Mouse (Mus musculus) urinary bladder, postnatal 0 days (tissue): ENCODE measurements around the gene Ubxn10. TPM values are rescaled to one million over a fixed set of nuclear protein-coding genes. Genes with fewer than 3 reads are reported as not detected.

Experiments used
- polyA plus RNA-seq: library from polyadenylated mRNA; unstranded; fragments of >200 nt; fragmentation: Nextera tagmentation; extraction: Ambion mirVana; gene quantifications from 2 replicates; pipeline ENCODE4 v1.2.1, GENCODE M21; 2015

Gene Ubxn10
- polyA plus RNA-seq, result 0.16 and 0.19 TPM in 2 replicates

GRCm38 (mm10) chr4:138737031-138737430, at the start of gene Ubxn10:
Gene Ubxn10 (minus strand): TSS chr4:138737167.

GRCm38 (mm10) chr4:138775435-138775834, 38.5 kb upstream of the Ubxn10 start, which contains the start of gene Pla2g2d:
Gene Pla2g2d (plus strand): TSS chr4:138775735.

GRCm38 (mm10) chr4:138757416-138757815, 20.4 kb upstream of the Ubxn10 start, which contains the start of gene Pla2g2f:
Gene Pla2g2f (minus strand): TSS chr4:138757626.

GRCm38 (mm10) chr4:138724354-138725126, 12.4 kb downstream of the Ubxn10 start, which contains the start of gene Pla2g2c:
Gene Pla2g2c (plus strand): TSS chr4:138724792.

Other genes with a start within 250 kb of the Ubxn10 start
- gene Vwa5b1, start 101.3 kb downstream of the Ubxn10 start, polyA plus RNA-seq, result not detected in 2 replicates
- not detected in 2 replicates for gene Pla2g2c, start 12.4 kb downstream of the Ubxn10 start, polyA plus RNA-seq
- gene Pla2g2f, start 20.5 kb upstream of the Ubxn10 start, polyA plus RNA-seq, result not detected in 2 replicates
- gene Pla2g2d, start 38.6 kb upstream of the Ubxn10 start, polyA plus RNA-seq, result not detected in 2 replicates
- not detected in 2 replicates for gene Pla2g5, start 126.3 kb upstream of the Ubxn10 start, polyA plus RNA-seq
- gene Gm13030, start 136.8 kb upstream of the Ubxn10 start, polyA plus RNA-seq, result not detected in 2 replicates
- gene Pla2g2e, start 140.8 kb upstream of the Ubxn10 start, polyA plus RNA-seq, result 0.28 and 1.3 TPM in 2 replicates
- gene Otud3, start 176.8 kb upstream of the Ubxn10 start, polyA plus RNA-seq, result 1.8 and 3.4 TPM in 2 replicates
- 0.33 and 0.63 TPM in 2 replicates for gene Rnf186, start 229.9 kb upstream of the Ubxn10 start, polyA plus RNA-seq
- 17.6 and 18.9 TPM in 2 replicates for gene Tmco4, start 235.7 kb upstream of the Ubxn10 start, polyA plus RNA-seq